Mouse (Mus musculus) heart, embryonic 10.5 days (tissue): ENCODE measurements around the gene Nfib. TPM values are rescaled to one million over a fixed set of nuclear protein-coding genes. Genes with fewer than 3 reads are reported as not detected.
A peak's percentile ranks its signal among the peaks of the same experiment; 100 is the strongest.

ENCODE experiments used
- DNase-seq: peaks from one replicate; pipeline ENCODE4 v3.0.0-alpha.2; 2017; ENCODE audit warnings: low spot score
- H3K27ac ChIP-seq: fragments of 300-500 bp; sonication (generic); 2 replicates; pipeline ENCODE4 v1.5.1; 2016; ENCODE audit warnings: mild to moderate bottlenecking
- H3K27me3 ChIP-seq: fragments of 300-500 bp; sonication (generic); 2 replicates; pipeline ENCODE4 v1.6.1; 2016; ENCODE audit warnings: mild to moderate bottlenecking; ENCODE audit not compliant: poor library complexity, insufficient read depth, severe bottlenecking
- H3K36me3 ChIP-seq: fragments of 300-500 bp; sonication (generic); 2 replicates; pipeline ENCODE4 v1.6.1; 2016; ENCODE audit warnings: mild to moderate bottlenecking, moderate library complexity
- H3K4me1 ChIP-seq: fragments of 300-500 bp; sonication (generic); 2 replicates; pipeline ENCODE4 v1.6.1; 2016; ENCODE audit warnings: mild to moderate bottlenecking
- H3K4me3 ChIP-seq: fragments of 300-500 bp; sonication (generic); 2 replicates; pipeline ENCODE4 v1.5.1; 2016; ENCODE audit warnings: mild to moderate bottlenecking, moderate library complexity
- H3K9me3 ChIP-seq: fragments of 300-500 bp; sonication (generic); 2 replicates; pipeline ENCODE4 v1.6.1; 2016; ENCODE audit warnings: mild to moderate bottlenecking, moderate library complexity
- WGBS: fragments of 180-500 bp; shearing (Covaris S2); methylation state at CpG from one replicate; pipeline ENCODE4 v1.1.7; 2016; 5-methylcytosine and 5-hydroxymethylcytosine counted together
- polyA plus RNA-seq: library from polyadenylated mRNA; unstranded; fragments of >200 nt; fragmentation: Nextera tagmentation; extraction: Ambion mirVana; gene quantifications from 2 replicates; pipeline ENCODE4 v1.2.1, GENCODE M21; 2016

Gene Nfib
- polyA plus RNA-seq, 1 experiment from 2014 or later: 38.1 TPM

GRCm38 (mm10) chr4:82549762-82550380, 155.7 kb downstream of the Nfib start:
- H3K36me3 ChIP-seq: no peaks in the 10 kb centered on the region
- no peaks in the 10 kb centered on the region for H3K9me3 ChIP-seq
- H3K4me1 ChIP-seq: no peaks in the 10 kb centered on the region
- H3K27me3 ChIP-seq: 0 out of 2 replicates have a peak, but pooled peaks cover 3% of the 10 kb centered on the region
- no peak for DNase-seq
- 85% methylated on average over 10 of the region's 10 CpGs for WGBS
- no peak overlapping the region for H3K4me3 ChIP-seq
- no peak overlapping the region for H3K27ac ChIP-seq

DNA sequence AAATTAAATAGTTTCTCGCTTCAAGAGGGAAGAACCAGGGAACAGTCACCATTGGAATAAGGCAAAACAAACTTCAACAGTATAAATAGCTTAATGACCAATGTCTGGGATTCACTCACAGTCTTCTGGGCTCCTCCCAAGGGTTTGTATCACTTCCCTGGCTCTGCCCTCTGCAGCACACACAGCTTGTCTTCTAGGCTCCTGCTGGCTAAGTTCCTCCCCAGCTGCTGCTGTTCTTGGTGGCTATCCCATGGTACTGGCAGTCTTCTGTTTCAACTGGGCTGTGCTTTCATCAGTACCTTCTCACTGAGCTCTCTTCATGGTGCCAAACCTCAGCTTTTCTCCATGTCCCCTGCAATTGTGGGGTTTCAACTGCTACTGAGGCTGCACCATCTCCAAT, 157.3 kb downstream of the Nfib start:
- WGBS: 80% methylated on average over 1 of the region's 1 CpGs
- Histone ChIP-seq H3K27me3 (0 out of 2 replicates have a peak, but pooled peaks cover 3% of the 10 kb centered on the region), H3K36me3 (no peaks in the 10 kb centered on the region), H3K4me3 (no peak overlapping the region), H3K4me1 (peaks cover 3% of the 10 kb centered on the region; the same call in 1 of the 2 replicates), H3K9me3 (no peaks in the 10 kb centered on the region), H3K27ac (no peak overlapping the region)
- DNase-seq: no peak

GRCm38 (mm10) chr4:82543936-82544335, 161.6 kb downstream of the Nfib start:
- DNase-seq: no peak
- peaks cover 16% of the 10 kb centered on the region for H3K4me1 ChIP-seq
- H3K9me3 ChIP-seq: no peaks in the 10 kb centered on the region
- no peak overlapping the region for H3K4me3 ChIP-seq
- peaks cover 14% of the 10 kb centered on the region; the same call in 1 of the 2 replicates for H3K27me3 ChIP-seq
- H3K27ac ChIP-seq: no peak overlapping the region
- 61% methylated on average over 3 of the region's 3 CpGs for WGBS
- H3K36me3 ChIP-seq: no peaks in the 10 kb centered on the region

DNA sequence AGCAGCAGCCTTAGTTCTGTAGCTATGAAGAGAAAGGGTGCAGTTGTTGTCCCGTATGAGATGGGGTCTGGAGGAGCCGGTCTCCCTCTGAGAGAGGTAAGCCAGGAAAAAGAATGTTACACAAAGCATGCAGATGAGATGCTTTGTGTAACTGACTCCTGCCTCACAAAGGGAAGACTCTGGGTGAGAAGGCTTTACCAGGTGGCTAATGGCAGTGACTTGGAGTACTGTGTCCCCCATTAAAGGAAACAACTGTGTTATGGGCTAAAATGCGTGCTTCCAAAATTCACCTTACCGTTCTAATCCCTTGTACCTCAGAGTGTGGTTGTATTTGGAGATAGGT, 162.2 kb downstream of the Nfib start:
- no peak overlapping the region for H3K4me3 ChIP-seq
- no peaks in the 10 kb centered on the region for H3K9me3 ChIP-seq

GRCm38 (mm10) chr4:82542656-82543397, 162.7 kb downstream of the Nfib start:
- Histone ChIP-seq H3K27ac (no peak overlapping the region), H3K4me3 (no peak overlapping the region), H3K36me3 (no peaks in the 10 kb centered on the region), H3K27me3 (peaks cover 13% of the 10 kb centered on the region; the same call in 1 of the 2 replicates), H3K9me3 (no peaks in the 10 kb centered on the region), H3K4me1 (peaks cover 21% of the 10 kb centered on the region)
- 57% methylated on average over 10 of the region's 10 CpGs for WGBS
- DNase-seq: no peak

More for the DNA sequence above, 162.2 kb downstream of the Nfib start:
- no peak for DNase-seq
- peaks cover 14% of the 10 kb centered on the region; the same call in 1 of the 2 replicates for H3K27me3 ChIP-seq
- WGBS: 68% methylated on average over 4 of the region's 4 CpGs
- no peaks in the 10 kb centered on the region for H3K36me3 ChIP-seq
- no peak overlapping the region for H3K27ac ChIP-seq
- peaks cover 18% of the 10 kb centered on the region for H3K4me1 ChIP-seq

GRCm38 (mm10) chr4:82541894-82542510, 163.5 kb downstream of the Nfib start:
- Histone ChIP-seq H3K9me3 (no peaks in the 10 kb centered on the region), H3K27ac (peak overlapping the region; percentile 77), H3K36me3 (no peaks in the 10 kb centered on the region), H3K4me3 (no peak overlapping the region), H3K27me3 (peaks cover 17% of the 10 kb centered on the region; the same call in 1 of the 2 replicates), H3K4me1 (peaks cover 23% of the 10 kb centered on the region)
- WGBS: 29% methylated on average over 7 of the region's 7 CpGs
- DNase-seq: no peak

DNA sequence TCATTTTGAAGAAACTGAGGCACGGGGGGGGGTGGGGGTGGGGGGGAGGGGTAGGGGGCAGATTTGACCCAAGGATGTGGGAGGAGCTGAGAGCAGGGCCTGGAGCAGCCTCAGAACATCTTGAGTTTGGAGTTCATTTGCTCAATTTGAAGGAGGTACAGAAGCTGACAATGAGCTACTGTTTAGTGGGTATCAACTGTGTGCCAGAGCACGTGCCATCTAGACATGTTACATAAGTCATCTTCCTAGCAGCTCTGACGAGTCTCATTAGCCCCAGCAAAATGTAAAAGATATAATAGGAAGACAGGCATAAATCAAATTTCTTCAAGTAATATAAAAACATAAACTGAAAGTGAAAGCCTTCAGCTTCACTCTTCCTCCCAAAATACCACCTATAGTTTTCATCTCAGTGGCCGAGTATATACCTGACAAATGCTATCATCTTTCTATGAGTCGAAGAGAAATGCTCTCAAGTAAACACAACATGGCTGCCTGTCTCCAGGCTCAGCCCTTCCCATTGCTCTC, 165.0 kb downstream of the Nfib start:
- DNase-seq: no peak
- WGBS: 75% methylated on average over 5 of the region's 5 CpGs
- Histone ChIP-seq H3K27me3 (peaks cover 31% of the 10 kb centered on the region), H3K27ac (0 out of 2 replicates have a peak overlapping the region, but pooled peaks have one; percentile 29), H3K9me3 (no peaks in the 10 kb centered on the region), H3K4me3 (no peak overlapping the region), H3K4me1 (peaks cover 35% of the 10 kb centered on the region), H3K36me3 (no peaks in the 10 kb centered on the region)

DNA sequence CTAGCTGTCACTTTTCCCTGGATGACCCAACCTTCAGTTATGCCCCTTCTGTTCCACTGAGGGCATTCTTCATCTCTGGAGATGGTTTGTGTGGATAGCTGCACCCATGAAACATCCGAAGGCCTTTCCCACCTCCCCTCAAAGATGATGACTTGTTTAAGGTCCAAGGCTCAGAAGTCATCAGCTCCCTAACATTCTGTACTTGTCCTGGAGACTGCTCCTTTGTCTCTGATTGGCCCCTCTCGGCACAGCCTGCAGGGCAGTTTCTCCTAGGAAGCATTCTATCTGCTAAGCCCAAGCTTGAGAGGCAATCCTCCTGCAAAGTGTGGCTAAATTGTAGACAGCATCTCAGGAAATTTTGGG, 165.5 kb downstream of the Nfib start:
- H3K9me3 ChIP-seq: no peaks in the 10 kb centered on the region
- H3K36me3 ChIP-seq: no peaks in the 10 kb centered on the region
- DNase-seq: no peak
- 33% methylated on average over 2 of the region's 2 CpGs for WGBS
- H3K27me3 ChIP-seq: peaks cover 36% of the 10 kb centered on the region
- no peak overlapping the region for H3K4me3 ChIP-seq
- H3K27ac ChIP-seq: 0 out of 2 replicates have a peak overlapping the region, but pooled peaks have one; percentile 86
- peaks cover 36% of the 10 kb centered on the region for H3K4me1 ChIP-seq

GRCm38 (mm10) chr4:82539406-82540047, 166.0 kb downstream of the Nfib start:
- H3K36me3 ChIP-seq: no peaks in the 10 kb centered on the region
- no peak for DNase-seq

GRCm38 (mm10) chr4:82538815-82539214, 166.7 kb downstream of the Nfib start:
- no peaks in the 10 kb centered on the region for H3K9me3 ChIP-seq
- peaks cover 39% of the 10 kb centered on the region for H3K4me1 ChIP-seq
- H3K4me3 ChIP-seq: peak overlapping the region; percentile 62
- H3K27me3 ChIP-seq: peaks cover 37% of the 10 kb centered on the region
- no peaks in the 10 kb centered on the region for H3K36me3 ChIP-seq
- 4% methylated on average over 9 of the region's 9 CpGs for WGBS
- peak overlapping the region; percentile 86 for H3K27ac ChIP-seq
- DNase-seq: no peak

More at GRCm38 (mm10) chr4:82539406-82540047, 166.0 kb downstream of the Nfib start:
- Histone ChIP-seq H3K27me3 (peaks cover 37% of the 10 kb centered on the region), H3K27ac (peak overlapping the region; percentile 86; the same call in 1 of the 2 replicates), H3K4me3 (no peak overlapping the region), H3K9me3 (no peaks in the 10 kb centered on the region), H3K4me1 (peaks cover 39% of the 10 kb centered on the region)
- WGBS: 20% methylated on average over 8 of the region's 8 CpGs

DNA sequence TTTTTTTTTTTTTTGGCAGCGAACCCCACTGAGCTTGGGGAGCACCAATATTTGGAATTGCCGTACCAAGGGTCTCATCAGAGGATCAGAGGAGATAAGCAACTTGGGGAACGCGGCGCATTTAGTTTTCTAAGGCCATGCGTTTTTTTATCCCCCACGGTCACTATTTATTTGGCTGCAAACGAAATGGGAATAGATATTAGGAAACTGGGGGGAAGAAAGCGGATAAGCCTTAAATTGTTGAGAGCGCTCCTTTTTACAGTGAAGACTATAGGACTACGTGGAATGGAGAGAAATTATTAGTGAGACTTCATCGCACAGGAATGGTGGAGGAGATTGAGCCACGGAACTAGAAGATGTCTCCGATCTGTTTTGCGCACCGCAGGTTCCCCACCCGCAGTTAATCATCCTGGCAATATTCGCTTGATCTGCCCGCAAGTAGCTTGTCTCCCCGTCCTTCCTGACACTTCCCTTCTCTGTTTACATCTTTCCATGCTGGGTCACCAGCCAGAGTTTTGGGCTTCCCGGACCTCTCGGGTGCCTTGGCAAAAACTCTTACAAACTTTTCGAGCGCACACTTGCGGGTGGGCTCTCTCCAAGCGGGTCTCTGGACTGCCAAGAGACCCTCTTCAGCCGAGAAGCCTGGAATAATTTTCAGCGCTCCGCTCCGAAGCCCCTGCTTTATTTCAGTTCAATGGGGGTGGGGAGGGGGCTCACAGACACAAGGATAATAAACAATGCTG, 167.3 kb downstream of the Nfib start:
- Histone ChIP-seq H3K36me3 (no peaks in the 10 kb centered on the region), H3K27ac (peak overlapping the region; percentile 86), H3K27me3 (peaks cover 37% of the 10 kb centered on the region), H3K4me1 (peaks cover 37% of the 10 kb centered on the region), H3K4me3 (peak overlapping the region; percentile 62), H3K9me3 (no peaks in the 10 kb centered on the region)
- no peak for DNase-seq
- WGBS: under 1% methylated on average over 30 of the region's 30 CpGs
